Comparison of ENCODE assay signal across 12 mouse cellular contexts in genomic region chr2:157596876-157597566, GRCm38 (mm10). TPM values are rescaled to one million over a fixed set of nuclear protein-coding genes. Genes with fewer than 3 reads are reported as not detected.
DNase-seq lines count a peak whose midpoint lies in the region; ATAC-seq and TF ChIP-seq lines count a peak whose summit lies in the region.
"Had no signal": no experiment of that assay in that cellular context is flagged by ENCODE, and none has a peak within 500 bp of the region (broad histone marks: within the 10 kb centered on the region; RNA-seq: fewer than 3 reads in every experiment).

No protein-coding gene starts in this region.

- H3K9me3 ChIP-seq in hindbrain, embryonic 11.5 days (ENCODE audit: control insufficient read depth, low read length) = no peaks in the 10 kb centered on the region
- H3K9me3 ChIP-seq in hindbrain, embryonic 16.5 days (ENCODE audit: control insufficient read depth, low read length) = no peaks in the 10 kb centered on the region
- no peaks in the 10 kb centered on the region for H3K9me3 ChIP-seq in liver, postnatal 0 days (ENCODE audit: low read length)
- H3K9me3 ChIP-seq in forebrain, embryonic 16.5 days (ENCODE audit: control insufficient read depth, low read length) = no peaks in the 10 kb centered on the region

- H3K36me3 ChIP-seq in hindbrain, embryonic 11.5 days (ENCODE audit: control insufficient read depth, insufficient read depth, low read length) = no peaks in the 10 kb centered on the region
- no peaks in the 10 kb centered on the region for H3K36me3 ChIP-seq in hindbrain, embryonic 16.5 days (ENCODE audit: control insufficient read depth, insufficient read depth, low read length)
- no peaks in the 10 kb centered on the region for H3K36me3 ChIP-seq in liver, postnatal 0 days (replicated peaks; ENCODE audit: insufficient read depth, low read length)
- H3K36me3 ChIP-seq in forebrain, embryonic 16.5 days (ENCODE audit: control insufficient read depth, insufficient read depth) = no peaks in the 10 kb centered on the region

- no peaks in the 10 kb centered on the region for H3K27me3 ChIP-seq in hindbrain, embryonic 11.5 days (ENCODE audit: control insufficient read depth, insufficient read depth, low read length)
- H3K27me3 ChIP-seq in hindbrain, embryonic 16.5 days (replicated peaks; ENCODE audit: control insufficient read depth, insufficient read depth, low read length) = no peaks in the 10 kb centered on the region
- H3K27me3 ChIP-seq in liver, postnatal 0 days (ENCODE audit: insufficient read depth, low read length) = no peaks in the 10 kb centered on the region
- H3K27me3 ChIP-seq in forebrain, embryonic 16.5 days (replicated peaks; ENCODE audit: control insufficient read depth, insufficient read depth, low read length) = no peaks in the 10 kb centered on the region

- no peak for TF ChIP-seq EP300 in liver, postnatal 0 days (IDR thresholded peaks at IDR 0.05; ENCODE audit: low read depth)

- H3K4me1 ChIP-seq in hindbrain, embryonic 11.5 days (replicated peaks; ENCODE audit: control insufficient read depth, insufficient read depth, low read length) = no peaks in the 10 kb centered on the region
- H3K4me1 ChIP-seq in hindbrain, embryonic 16.5 days (ENCODE audit: control insufficient read depth, insufficient read depth, low read depth, low read length) = no peaks in the 10 kb centered on the region
- no peaks in the 10 kb centered on the region for H3K4me1 ChIP-seq in bone marrow, adult 2 months (ENCODE audit: control insufficient read depth, insufficient read depth, low read length)
- no peaks in the 10 kb centered on the region for H3K4me1 ChIP-seq in liver, postnatal 0 days (ENCODE audit: insufficient read depth)
- no peaks in the 10 kb centered on the region for H3K4me1 ChIP-seq in forebrain, embryonic 16.5 days (replicated peaks; ENCODE audit: control insufficient read depth, insufficient read depth, low read length)

- no peak overlapping the region for H3K27ac ChIP-seq in hindbrain, embryonic 11.5 days (ENCODE audit: low read depth, low read length)
- H3K27ac ChIP-seq in hindbrain, embryonic 16.5 days (ENCODE audit: low read depth, low read length) = no peak overlapping the region
- H3K27ac ChIP-seq in bone marrow, adult 2 months (ENCODE audit: control insufficient read depth, insufficient read depth, low read depth, low read length, poor library complexity) = no peak overlapping the region
- H3K27ac ChIP-seq in liver, postnatal 0 days (ENCODE audit: low read depth) = no peak overlapping the region
- no peak overlapping the region for H3K27ac ChIP-seq in forebrain, embryonic 16.5 days (ENCODE audit: low read length)

- no peak for ATAC-seq in hindbrain, embryonic 11.5 days (ENCODE audit: low FRiP score)
- no peak for ATAC-seq in hindbrain, embryonic 16.5 days
- peak; percentile 47 for ATAC-seq in CD4-positive, CD25-positive, alpha-beta regulatory T cell, adult 4 months
- ATAC-seq in liver, postnatal 0 days = no peak
- ATAC-seq in forebrain, embryonic 16.5 days = no peak
- ATAC-seq: activated CD4-positive, CD25-positive, alpha-beta regulatory T cell, adult 4 months; inflammation-experienced regulatory T-cells, adult 6 months had no signal

- no peak for DNase-seq in hindbrain, embryonic 11.5 days (ENCODE audit: low spot score)
- no peak for DNase-seq in liver, postnatal 0 days
- DNase-seq in spleen, postnatal 14 days (ENCODE audit: low spot score in 2 of 2) = no peak
- DNase-seq in kidney, postnatal 25 days = no peak
- DNase-seq: cerebellum, adult 18-20 months had no signal

- TF ChIP-seq CTCF in bone marrow, adult 2 months (IDR thresholded peaks at IDR 0.05; ENCODE audit: control insufficient read depth, insufficient read depth, low read length) = no peak
- TF ChIP-seq CTCF in liver, postnatal 0 days (IDR thresholded peaks at IDR 0.05; ENCODE audit: low read depth) = no peak

- 0 out of 2 replicates have a peak overlapping the region, but pooled peaks have one; percentile 7 for H3K4me2 ChIP-seq in hindbrain, embryonic 11.5 days (replicated peaks; ENCODE audit: low read depth, low read length)
- H3K4me2 ChIP-seq in hindbrain, embryonic 16.5 days (ENCODE audit: low read length) = no peak overlapping the region
- H3K4me2 ChIP-seq in liver, postnatal 0 days (ENCODE audit: low read depth, low read length) = peak overlapping the region; percentile 7; the same call in 1 of the 2 replicates
- H3K4me2 ChIP-seq in forebrain, embryonic 16.5 days (ENCODE audit: low read length) = no peak overlapping the region

- H3K9ac ChIP-seq in hindbrain, embryonic 11.5 days (ENCODE audit: low read depth, low read length) = no peak overlapping the region
- no peak overlapping the region for H3K9ac ChIP-seq in hindbrain, embryonic 16.5 days (ENCODE audit: low read depth, low read length)
- no peak overlapping the region for H3K9ac ChIP-seq in liver, postnatal 0 days (replicated peaks)
- no peak overlapping the region for H3K9ac ChIP-seq in forebrain, embryonic 16.5 days (replicated peaks; ENCODE audit: low read depth, low read length)

- TF ChIP-seq POLR2A in bone marrow, adult 2 months (IDR thresholded peaks at IDR 0.05; ENCODE audit: borderline replicate concordance, control insufficient read depth, low read depth, low read length) = no peak

- WGBS in hindbrain, embryonic 11.5 days = 65% methylated on average over 22 of the region's 22 CpGs
- 61% methylated on average over 22 of the region's 22 CpGs for WGBS in hindbrain, embryonic 16.5 days
- 57% methylated on average over 22 of the region's 22 CpGs for WGBS in bone marrow, adult 2 months
- 49% methylated on average over 22 of the region's 22 CpGs for WGBS in liver, postnatal 0 days (ENCODE audit: insufficient replicate concordance)
- 65% methylated on average over 22 of the region's 22 CpGs for WGBS in forebrain, embryonic 16.5 days

- H3K4me3 ChIP-seq in hindbrain, embryonic 11.5 days (ENCODE audit: low read depth, low read length) = no peak overlapping the region
- no peak overlapping the region for H3K4me3 ChIP-seq in hindbrain, embryonic 16.5 days (ENCODE audit: low read length)
- H3K4me3 ChIP-seq in bone marrow, adult 2 months (replicated peaks; ENCODE audit: control insufficient read depth, low read depth, low read length) = peak overlapping the region; percentile 18
- no peak overlapping the region for H3K4me3 ChIP-seq in liver, postnatal 0 days (ENCODE audit: low read depth, low read length)
- H3K4me3 ChIP-seq in forebrain, embryonic 16.5 days (replicated peaks; ENCODE audit: low read length) = no peak overlapping the region
- H3K4me3 ChIP-seq: myocyte had no signal

RNA-seq across cellular contexts. Expression of gene Blcap, which starts 25.9 kb away (rescaled TPM):
- 117 and 118 TPM in 2 replicates for polyA plus RNA-seq in hindbrain, embryonic 11.5 days (2014; fragmentation: Nextera tagmentation; extraction: Ambion mirVana)
- polyA plus RNA-seq in hindbrain, embryonic 16.5 days (2015; fragmentation: Nextera tagmentation; extraction: Ambion mirVana) = 288 and 298 TPM in 2 replicates
- 10 to 100 TPM; 21.8 to 22.7 TPM for polyA plus RNA-seq in CD4-positive, CD25-positive, alpha-beta regulatory T cell, adult 4 months (2017; shearing (Covaris generic))
- polyA plus RNA-seq in bone marrow, adult 2 months (2011; ENCODE audit: insufficient read depth, insufficient read length, low replicate concordance, missing spikeins) = 5.0 and 23.5 TPM in 2 replicates
- 12.5 and 13.3 TPM in 2 replicates for polyA plus RNA-seq in liver, postnatal 0 days (2015; fragmentation: Nextera tagmentation; extraction: Ambion mirVana)
- 196 and 239 TPM in 2 replicates for polyA plus RNA-seq in forebrain, embryonic 16.5 days (2015; fragmentation: Nextera tagmentation; extraction: Ambion mirVana)

RNA-seq across cellular contexts. Expression of gene Nnat, which starts 37.1 kb away (rescaled TPM):
- polyA plus RNA-seq in hindbrain, embryonic 11.5 days (2014; fragmentation: Nextera tagmentation; extraction: Ambion mirVana) = 1,515 and 1,745 TPM in 2 replicates
- polyA plus RNA-seq in hindbrain, embryonic 16.5 days (2015; fragmentation: Nextera tagmentation; extraction: Ambion mirVana) = 6,388 and 6,390 TPM in 2 replicates
- polyA plus RNA-seq in CD4-positive, CD25-positive, alpha-beta regulatory T cell, adult 4 months (2017; shearing (Covaris generic)) = under 1 TPM; 0.62 to 1.00 TPM
- 1.7 TPM in 1 of 2 replicates, not detected in the other for polyA plus RNA-seq in bone marrow, adult 2 months (2011; ENCODE audit: insufficient read depth, insufficient read length, low replicate concordance, missing spikeins)
- 6.2 and 6.6 TPM in 2 replicates for polyA plus RNA-seq in liver, postnatal 0 days (2015; fragmentation: Nextera tagmentation; extraction: Ambion mirVana)
- 5,254 and 7,174 TPM in 2 replicates for polyA plus RNA-seq in forebrain, embryonic 16.5 days (2015; fragmentation: Nextera tagmentation; extraction: Ambion mirVana)

Comparison
In these comparisons a context has a peak if more than half of its experiments do, and no peak if none do; other contexts are left out.
1. H3K4me2 ChIP-seq: peak in hindbrain, embryonic 11.5 days (single experiment) and liver, postnatal 0 days (single experiment); none in hindbrain, embryonic 16.5 days (single experiment) and forebrain, embryonic 16.5 days (single experiment).
2. RNA of gene Nnat, which starts 37.1 kb away (polyA plus RNA-seq): 5,254 to 7,174 TPM in forebrain, embryonic 16.5 days, 6,388 to 6,390 TPM in hindbrain, embryonic 16.5 days and 1,515 to 1,745 TPM in hindbrain, embryonic 11.5 days; 6.2 to 6.6 TPM in liver, postnatal 0 days, 0.62 to 1.00 TPM in CD4-positive, CD25-positive, alpha-beta regulatory T cell, adult 4 months and 1.7 TPM in bone marrow, adult 2 months; every median in the first group is over 100 times any median in the second.